Mouse (Mus musculus): ENCODE measurements at regions not wholly inside any gene's neighbourhood (a gene's known extent, or its start where the extent isn't known, plus 50 kb on each side); places are given as distances from the start of the nearest gene placed in this dataset.

DNA sequence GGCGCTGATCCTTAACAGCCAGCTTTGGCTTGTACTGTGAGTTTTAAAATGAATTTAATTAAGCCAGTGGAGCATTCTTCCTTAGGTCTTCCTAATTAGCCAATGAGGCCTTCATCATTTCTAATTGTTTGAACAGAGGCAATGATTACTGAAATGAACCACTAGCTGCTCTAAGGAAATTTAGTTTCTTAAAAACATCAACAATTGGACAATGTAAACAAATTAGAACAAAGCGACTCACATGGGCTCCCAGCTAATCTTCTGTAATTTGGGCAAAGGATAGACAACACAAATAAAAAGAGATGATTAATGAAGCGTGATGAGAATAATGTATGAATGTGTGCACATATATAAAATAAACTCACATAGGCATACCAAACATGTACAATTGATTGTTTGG lies 1011.4 kb upstream of the Igfbp7 start:
- Histone ChIP-seq H3K4me2 (no peak overlapping the region), H3K9me3 (no peaks in the 10 kb centered on the region), H3K27ac (no peak overlapping the region), H3K4me1 (no peaks in the 10 kb centered on the region), H3K4me3 (replicated peaks) (no peak overlapping the region), H3K27me3 (replicated peaks) (no peaks in the 10 kb centered on the region), H3K36me3 (no peaks in the 10 kb centered on the region), H3K9ac (no peak overlapping the region)
- ATAC-seq (ENCODE audit: insufficient read depth, low FRiP score, low read depth) = no peak
- 73% methylated on average over 3 of the region's 3 CpGs for WGBS

DNA sequence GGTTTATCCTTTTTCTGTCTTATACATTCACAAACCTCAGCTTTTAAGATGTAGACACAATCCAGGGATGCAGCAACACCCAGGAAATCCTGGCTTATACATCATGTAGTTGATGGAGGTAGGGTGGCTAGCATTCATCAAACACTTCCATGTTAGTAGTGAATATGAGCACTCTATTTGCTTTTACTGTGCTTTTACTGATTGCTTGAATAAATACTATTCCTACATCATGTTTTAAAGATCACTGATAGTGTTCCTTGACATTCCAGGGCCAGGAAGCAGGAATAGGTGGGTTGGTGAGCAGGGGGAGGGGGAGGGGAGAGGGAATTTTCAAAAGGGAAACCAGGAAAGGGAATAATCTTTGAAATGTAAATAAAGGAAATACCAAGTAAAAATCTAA lies 998.5 kb upstream of the Igfbp7 start:
- Histone ChIP-seq H3K4me2 (no peak overlapping the region), H3K27me3 (replicated peaks) (no peaks in the 10 kb centered on the region), H3K27ac (no peak overlapping the region), H3K9ac (no peak overlapping the region), H3K9me3 (no peaks in the 10 kb centered on the region), H3K36me3 (no peaks in the 10 kb centered on the region), H3K4me1 (no peaks in the 10 kb centered on the region), H3K4me3 (replicated peaks) (no peak overlapping the region)
- peak; percentile 50; the same call in 1 of the 2 replicates for ATAC-seq (ENCODE audit: insufficient read depth, low FRiP score, low read depth)

DNA sequence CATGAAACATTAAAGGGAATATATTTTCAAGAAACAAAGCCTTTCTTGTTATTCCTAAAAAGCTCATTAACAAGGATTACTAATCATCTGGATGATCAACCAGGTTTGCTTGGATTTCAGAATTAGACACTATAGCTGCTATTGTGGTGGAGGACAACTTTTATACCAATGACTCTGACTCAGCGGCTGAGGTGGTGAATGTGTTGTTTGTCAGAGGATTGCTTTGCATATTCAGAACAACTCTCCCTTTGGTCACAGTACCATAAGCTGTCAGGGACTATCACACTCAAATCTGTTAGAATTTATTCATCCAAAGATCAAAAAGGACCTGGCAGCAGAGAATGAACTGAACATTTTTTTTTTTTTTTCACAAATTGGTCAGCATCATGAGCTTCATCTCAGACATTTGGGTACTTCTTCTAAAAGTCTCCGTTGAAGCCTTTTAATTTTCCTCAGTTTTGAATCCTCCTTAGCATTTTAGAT lies 994.4 kb upstream of the Igfbp7 start:
- WGBS = 80% methylated on average over 2 of the region's 2 CpGs
- no peaks in the 10 kb centered on the region for H3K9me3 ChIP-seq

DNA sequence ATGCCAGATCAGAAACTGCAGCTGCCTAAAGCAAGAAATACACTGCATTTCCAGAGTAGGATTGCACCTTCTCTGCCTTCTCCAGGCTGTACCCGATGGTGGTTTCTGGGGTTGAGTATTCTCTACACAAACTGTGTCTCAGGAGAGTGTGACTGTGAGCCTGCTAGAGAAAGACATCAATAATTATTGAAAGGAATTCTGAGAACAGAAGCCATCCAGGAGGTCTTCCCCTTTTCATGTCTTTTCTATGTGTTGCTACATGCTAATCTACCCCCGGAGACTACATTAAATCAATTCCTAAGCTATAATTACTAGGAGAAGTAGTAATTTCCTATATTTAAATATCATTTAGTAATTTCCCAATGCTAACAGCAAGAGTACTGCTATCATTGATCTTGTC lies 985.5 kb upstream of the Igfbp7 start:
- ATAC-seq (ENCODE audit: insufficient read depth, low FRiP score, low read depth) = no peak
- Histone ChIP-seq H3K27ac (no peak overlapping the region), H3K27me3 (replicated peaks) (no peaks in the 10 kb centered on the region), H3K4me2 (no peak overlapping the region), H3K4me3 (replicated peaks) (no peak overlapping the region), H3K36me3 (no peaks in the 10 kb centered on the region), H3K9me3 (no peaks in the 10 kb centered on the region), H3K4me1 (no peaks in the 10 kb centered on the region), H3K9ac (no peak overlapping the region)
- 94% methylated on average over 2 of the region's 2 CpGs for WGBS

More for the DNA sequence above, 994.4 kb upstream of the Igfbp7 start:
- Histone ChIP-seq H3K27ac (no peak overlapping the region), H3K4me3 (replicated peaks) (no peak overlapping the region), H3K4me1 (no peaks in the 10 kb centered on the region), H3K36me3 (no peaks in the 10 kb centered on the region), H3K9ac (no peak overlapping the region), H3K27me3 (replicated peaks) (no peaks in the 10 kb centered on the region), H3K4me2 (no peak overlapping the region)
- no peak for ATAC-seq (ENCODE audit: insufficient read depth, low FRiP score, low read depth)
